Mouse (Mus musculus) CD4-positive helper T cell, adult 2 months (primary cell): ENCODE data around the gene Itgbl1.

Experiments
- DNase-seq: peaks from one replicate; pipeline ENCODE4 v3.0.0-alpha.2; 2012; ENCODE audit warnings: low read depth, missing footprints, low spot score

The Itgbl1 gene

GRCm38 (mm10) chr14:123967996-123968395, 308.2 kb downstream of the Itgbl1 start:
- no peak for DNase-seq

DNA sequence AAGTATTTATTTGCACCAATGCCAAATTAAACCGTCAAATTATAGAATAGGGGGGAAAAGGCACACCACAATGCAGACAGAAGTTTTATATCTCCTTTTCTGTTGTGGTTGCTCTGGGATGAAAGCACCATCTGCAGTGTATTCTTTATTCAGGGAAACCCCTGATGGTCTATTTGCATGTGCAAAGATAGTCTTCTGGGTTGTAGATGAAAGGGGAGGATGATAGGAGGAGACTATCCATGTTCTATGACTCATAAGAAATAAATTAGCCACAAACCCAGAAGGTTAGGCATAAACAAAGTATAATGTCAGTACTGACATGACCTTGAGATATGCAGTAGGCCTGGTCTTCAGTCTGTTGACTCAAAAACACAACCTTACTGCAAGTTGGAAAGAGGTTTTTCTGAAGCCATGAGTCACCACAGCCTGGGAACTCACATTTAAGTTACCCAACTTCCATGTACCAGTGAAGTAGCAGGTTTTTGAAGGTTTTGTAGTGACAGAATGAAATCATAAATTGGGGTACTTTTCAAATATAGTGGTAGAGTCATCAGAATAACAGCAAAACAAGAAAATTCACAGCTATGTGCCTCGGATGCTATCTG, 330.9 kb downstream of the Itgbl1 start:
- DNase-seq = no peak
